Mouse (Mus musculus): ENCODE results near the gene Tmem255b.

The Tmem255b gene

GRCm38 (mm10) chr8:13446456-13446855, 11.5 kb downstream of the Tmem255b start:
- DNase-seq (ENCODE audit: low read depth, low spot score): no peak

DNA sequence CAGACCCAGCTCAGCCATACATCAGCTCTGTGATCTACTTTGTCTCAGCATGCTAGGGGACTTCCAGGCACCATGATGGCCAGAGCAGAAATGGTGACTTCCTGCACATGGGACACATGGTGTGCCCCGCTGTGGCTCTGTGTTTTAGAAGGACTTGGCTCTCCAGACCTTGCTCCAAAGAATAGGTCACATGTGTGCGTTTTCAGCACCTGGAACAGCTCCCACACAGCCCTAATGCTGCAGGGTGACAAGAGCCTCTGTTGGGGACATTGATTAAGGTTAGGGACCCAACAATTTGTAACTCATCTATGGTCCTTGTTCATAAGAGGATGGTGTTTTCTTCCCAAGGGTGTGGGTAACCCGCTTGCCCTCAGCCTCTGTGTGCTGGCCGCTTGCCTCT, 13.2 kb downstream of the Tmem255b start:
- no peak for DNase-seq (ENCODE audit: low read depth, low spot score)

- DNase-seq (ENCODE audit: low read depth, low spot score): no peak
Observed at GRCm38 (mm10) chr8:13451747-13452277, 16.8 kb downstream of the Tmem255b start.

DNA sequence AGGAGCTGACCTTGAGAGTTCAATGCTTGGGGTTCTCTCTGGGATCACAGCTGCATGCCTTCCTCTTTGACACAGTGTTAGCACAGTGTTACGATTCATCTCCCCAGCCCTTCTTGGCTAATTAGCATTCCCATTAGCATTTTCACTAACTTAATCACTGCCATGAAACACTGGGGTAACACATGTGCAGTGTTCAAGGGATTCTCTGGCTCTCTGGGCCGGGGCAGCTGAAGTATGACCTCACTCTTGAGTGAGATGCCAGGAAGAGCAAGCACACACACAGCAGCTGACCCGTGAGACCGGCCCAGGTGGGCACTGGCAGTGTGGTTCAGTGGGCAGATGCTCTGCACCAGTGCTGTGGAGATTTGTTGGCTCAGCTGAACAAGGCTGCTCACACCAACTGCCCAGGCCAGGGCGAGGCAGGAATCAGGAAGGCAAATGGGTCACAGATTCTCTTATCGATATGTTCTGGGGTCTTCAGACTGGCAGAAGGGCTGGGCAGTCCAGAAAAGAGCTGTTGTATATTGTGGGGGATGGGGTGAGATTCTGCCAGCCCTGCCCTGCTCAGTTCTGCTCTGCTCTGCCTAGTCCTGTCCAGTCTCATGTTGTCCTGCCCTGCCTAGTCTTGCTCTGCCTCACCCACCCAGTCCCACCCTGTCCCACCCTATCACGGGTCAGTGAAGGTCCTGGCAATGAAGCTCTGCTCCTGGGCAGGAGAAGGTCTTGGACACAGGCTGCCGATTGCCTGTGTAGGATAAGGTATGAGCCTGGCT, 19.5 kb downstream of the Tmem255b start:
- peak; percentile 53 for DNase-seq (ENCODE audit: low read depth, low spot score)

- no peak for DNase-seq (ENCODE audit: low read depth, low spot score)
Observed at GRCm38 (mm10) chr8:13455295-13455694, 20.3 kb downstream of the Tmem255b start.

- no peak for DNase-seq (ENCODE audit: low read depth, low spot score)
Observed at GRCm38 (mm10) chr8:13459431-13459830, 24.4 kb downstream of the Tmem255b start.

GRCm38 (mm10) chr8:13461085-13461765, 26.2 kb downstream of the Tmem255b start:
- DNase-seq (ENCODE audit: low read depth, low spot score): no peak

GRCm38 (mm10) chr8:13461843-13462242, 26.9 kb downstream of the Tmem255b start:
- no peak for DNase-seq (ENCODE audit: low read depth, low spot score)

DNA sequence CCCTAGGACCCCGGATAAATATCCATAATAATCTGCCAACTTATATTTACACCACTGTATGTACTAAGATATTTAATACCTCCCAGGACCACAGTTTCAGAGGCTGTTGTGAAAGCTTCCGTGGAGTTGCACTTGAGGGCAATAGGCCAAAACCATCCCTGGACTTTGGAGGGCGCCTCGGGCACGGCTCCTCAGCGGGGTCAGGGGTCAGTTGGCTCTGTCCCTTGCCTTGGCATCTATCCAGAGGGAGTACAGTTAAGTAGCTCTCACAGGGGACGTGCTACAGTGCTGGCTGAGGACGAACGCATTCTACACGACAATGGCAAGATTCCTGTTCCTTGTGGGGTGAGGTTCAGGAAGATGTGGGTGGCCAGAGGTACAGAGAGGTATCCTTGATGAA, 27.4 kb downstream of the Tmem255b start:
- no peak for DNase-seq (ENCODE audit: low read depth, low spot score)

DNA sequence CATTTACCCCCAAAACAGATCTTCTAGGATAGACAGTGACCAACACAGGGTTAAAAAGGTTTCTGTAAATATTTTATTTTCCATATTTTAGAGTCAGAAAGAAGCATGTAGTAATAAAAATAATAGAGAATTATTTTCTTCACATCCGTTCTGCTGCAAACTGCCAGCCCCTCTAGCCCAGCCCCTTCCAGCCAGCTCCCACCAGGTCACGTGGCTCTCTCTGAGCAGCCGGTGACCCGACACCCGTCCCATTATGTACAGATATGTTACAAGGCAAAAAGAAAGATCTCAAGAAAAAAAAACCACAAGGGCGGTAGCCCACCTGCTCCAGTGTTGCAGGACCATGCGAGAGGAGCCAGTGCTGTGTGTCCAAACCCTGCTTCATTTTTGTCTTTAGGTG, 30.3 kb downstream of the Tmem255b start:
- no peak for DNase-seq (ENCODE audit: low read depth, low spot score)

- DNase-seq (ENCODE audit: low read depth, low spot score): no peak
Observed at GRCm38 (mm10) chr8:13466989-13467388, 32.0 kb downstream of the Tmem255b start.

- no peak for DNase-seq (ENCODE audit: low read depth, low spot score)
Observed at GRCm38 (mm10) chr8:13468737-13469136, 33.7 kb downstream of the Tmem255b start.

DNA sequence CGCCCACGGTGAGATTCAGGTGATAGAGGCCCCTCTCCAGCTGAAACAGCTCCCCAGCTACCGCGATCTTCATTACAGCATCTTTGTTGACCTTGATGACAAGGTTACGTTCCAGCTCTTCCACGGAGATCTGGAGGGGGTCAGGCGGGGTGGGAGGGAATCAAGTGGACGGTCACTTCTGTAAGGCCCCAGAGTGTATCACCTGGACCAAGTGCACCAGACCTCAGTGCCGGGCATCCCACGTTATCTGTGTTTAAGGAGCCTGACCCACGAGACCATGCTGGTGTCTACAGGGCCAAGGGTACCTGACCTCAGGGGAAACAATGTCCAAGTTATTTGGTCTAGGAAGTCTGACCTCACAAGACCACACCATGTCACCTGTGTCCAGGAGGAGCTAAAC, 36.5 kb downstream of the Tmem255b start:
- no peak for DNase-seq (ENCODE audit: low read depth, low spot score)

DNA sequence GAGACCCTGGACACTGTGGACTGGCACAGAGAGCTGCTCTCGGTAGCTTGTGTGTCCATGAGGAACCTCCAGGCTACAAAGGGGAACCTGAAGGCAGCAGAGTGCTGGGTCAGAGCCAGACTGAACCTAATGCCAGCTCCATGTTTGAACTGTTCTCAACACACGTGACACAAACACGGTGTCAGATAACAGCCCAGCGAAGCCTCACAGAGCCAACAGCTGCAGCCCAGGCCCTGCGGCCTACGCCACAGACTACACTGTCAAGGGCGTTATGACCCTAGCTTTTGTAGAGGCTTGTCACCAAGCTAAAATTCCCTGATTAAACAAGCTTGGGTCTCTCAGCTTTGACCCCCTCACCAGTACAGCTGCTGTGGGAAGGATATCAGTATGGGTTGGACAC, 37.3 kb downstream of the Tmem255b start:
- no peak for DNase-seq (ENCODE audit: low read depth, low spot score)

GRCm38 (mm10) chr8:13475892-13476291, 40.9 kb downstream of the Tmem255b start:
- no peak for DNase-seq (ENCODE audit: low read depth, low spot score)

DNA sequence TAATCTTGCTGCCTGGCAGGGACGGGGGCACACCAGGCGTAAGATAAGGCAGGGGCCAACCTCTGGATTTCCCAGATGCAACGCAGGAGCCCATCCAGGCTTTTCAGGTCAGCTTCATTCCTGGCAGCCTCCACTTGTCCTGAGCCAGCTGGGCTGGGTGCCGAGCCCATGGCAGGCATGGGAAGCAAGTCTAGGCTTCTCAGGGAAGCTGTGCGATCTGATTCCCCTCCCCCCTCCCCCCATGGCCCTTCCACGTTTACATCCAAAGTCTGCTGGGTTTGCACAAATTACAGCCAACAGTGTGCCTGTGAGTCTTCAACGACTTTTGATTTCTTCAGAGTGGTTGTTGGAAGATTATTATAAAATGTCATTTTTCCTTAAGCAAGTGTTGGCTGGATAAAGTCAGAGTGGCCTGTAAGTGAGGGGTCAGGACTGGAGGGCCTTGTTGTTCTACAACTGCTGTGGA, 46.1 kb downstream of the Tmem255b start:
- no peak for DNase-seq (ENCODE audit: low read depth, low spot score)

- DNase-seq (ENCODE audit: low read depth, low spot score): no peak
Observed at GRCm38 (mm10) chr8:13481596-13481995, 46.6 kb downstream of the Tmem255b start.

GRCm38 (mm10) chr8:13482101-13482801, 47.3 kb downstream of the Tmem255b start:
- DNase-seq (ENCODE audit: low read depth, low spot score): no peak

GRCm38 (mm10) chr8:13483191-13483590, 48.2 kb downstream of the Tmem255b start:
- DNase-seq (ENCODE audit: low read depth, low spot score): no peak

- no peak for DNase-seq (ENCODE audit: low read depth, low spot score)
Observed at GRCm38 (mm10) chr8:13489351-13489750, 54.4 kb downstream of the Tmem255b start.

- no peak for DNase-seq (ENCODE audit: low read depth, low spot score)
Observed at GRCm38 (mm10) chr8:13489986-13490910, 55.3 kb downstream of the Tmem255b start.

Measured in telencephalon, adult 2 months (tissue).